Mouse (Mus musculus) 3134 (cell line): ENCODE results near the gene Gm5089.

Experiments used
- DNase-seq: peaks from one replicate; pipeline ENCODE4 v3.0.0-alpha.2; 2011; ENCODE audit warnings: low spot score; ENCODE audit not compliant: insufficient read length; ENCODE audit errors: extremely low read depth

The Gm5089 gene

DNA sequence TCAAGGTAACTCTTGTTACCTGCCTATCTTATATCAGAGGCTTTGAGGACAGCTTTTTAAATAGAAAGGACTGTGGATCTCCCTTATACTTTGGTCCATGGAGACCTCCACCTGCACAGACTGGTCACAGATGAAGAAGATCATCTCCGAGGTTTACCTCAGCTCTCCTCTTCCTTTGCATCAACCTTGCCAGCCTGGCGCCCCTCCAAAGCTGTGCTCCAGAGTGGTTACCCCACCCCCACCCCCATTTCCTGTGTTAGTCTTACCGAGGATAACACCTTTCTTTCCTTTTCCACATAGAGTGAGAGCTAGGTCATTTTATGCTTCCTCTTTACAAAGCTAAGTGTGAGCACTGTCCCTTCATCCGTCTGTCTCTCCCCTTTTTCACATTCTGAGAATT is 60.0 kb downstream of the Gm5089 start:
- no peak for DNase-seq

- no peak for DNase-seq
Measured at GRCm38 (mm10) chr14:122389684-122390370, 61.1 kb downstream of the Gm5089 start.

DNA sequence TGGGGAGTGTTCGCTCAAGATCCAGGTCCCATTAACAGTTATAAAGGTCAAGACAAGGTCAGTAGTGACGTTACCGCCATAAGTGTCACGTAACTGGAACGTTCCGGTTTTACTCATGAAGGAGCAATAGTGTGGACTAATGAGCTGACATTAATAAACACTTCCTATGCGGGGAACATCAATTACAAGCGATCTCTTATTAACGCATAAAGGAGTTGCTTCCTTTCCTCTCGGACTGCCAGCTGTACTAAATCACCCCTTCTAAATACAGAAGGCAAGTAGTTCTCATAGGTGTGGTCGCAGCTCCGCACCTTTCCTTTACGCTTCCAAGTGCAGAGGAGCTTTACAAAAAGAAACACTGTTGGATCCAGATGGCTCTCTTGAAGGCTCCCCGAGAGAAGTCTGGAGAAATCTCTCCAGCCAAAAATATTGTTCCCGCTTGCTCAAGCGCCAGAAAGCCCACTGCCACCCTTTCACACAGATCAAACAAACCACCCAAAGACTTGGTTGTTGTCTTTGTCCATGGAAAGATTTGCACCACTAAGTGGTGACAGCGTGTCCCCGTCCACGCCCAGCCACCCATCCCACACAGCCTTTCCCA is 62.4 kb downstream of the Gm5089 start:
- no peak for DNase-seq

DNA sequence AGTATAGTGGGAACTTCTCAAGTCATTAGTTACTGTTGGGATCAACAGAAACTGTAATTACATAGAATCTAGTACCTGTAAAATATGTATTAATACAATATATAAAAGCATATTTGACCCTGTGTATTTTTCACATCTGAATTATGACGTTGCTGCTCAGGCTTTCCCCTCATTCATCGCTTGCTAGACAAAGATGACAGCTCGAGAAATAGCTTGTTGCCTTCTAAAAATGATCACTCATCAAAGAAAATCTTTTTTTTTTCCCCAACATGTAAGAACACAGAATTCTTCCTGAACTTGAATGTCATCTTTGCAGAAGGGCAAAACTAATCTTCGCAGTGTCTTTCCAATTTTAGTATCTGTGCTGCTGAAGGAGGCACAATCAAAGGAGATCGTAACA is 63.1 kb downstream of the Gm5089 start:
- DNase-seq = no peak

- no peak for DNase-seq
Measured at GRCm38 (mm10) chr14:122386281-122387130, 64.4 kb downstream of the Gm5089 start.

- no peak for DNase-seq
Measured at GRCm38 (mm10) chr14:122385758-122386157, 65.2 kb downstream of the Gm5089 start.

- DNase-seq = no peak
Measured at GRCm38 (mm10) chr14:122385238-122385534, 65.7 kb downstream of the Gm5089 start.
